Mouse (Mus musculus) intestine, postnatal 0 days (tissue): ENCODE data around the gene Ccdc160. TPM values are rescaled to one million over a fixed set of nuclear protein-coding genes. Genes with fewer than 3 reads are reported as not detected.

Experiments used
- ATAC-seq: fragments of 200-750 bp; cut with Nextera tagmentation; 2 replicates; pipeline ENCODE4 v1.8.0; 2017; ENCODE audit warnings: mild to moderate bottlenecking, moderate TSS enrichment, moderate library complexity
- H3K27ac ChIP-seq: fragments of 300-500 bp; sonication (generic); 2 replicates; pipeline ENCODE4 v1.5.1; 2014; ENCODE audit warnings: mild to moderate bottlenecking, low read depth, low read length, moderate library complexity
- H3K27me3 ChIP-seq: fragments of 300-500 bp; sonication (generic); replicated peaks from 2 replicates; pipeline ENCODE4 v1.6.1; 2014; ENCODE audit warnings: low read length, mixed read lengths; ENCODE audit not compliant: control insufficient read depth, insufficient read depth
- H3K36me3 ChIP-seq: fragments of 300-500 bp; sonication (generic); 2 replicates; pipeline ENCODE4 v1.6.1; 2014; ENCODE audit warnings: mild to moderate bottlenecking, moderate library complexity; ENCODE audit not compliant: control insufficient read depth, insufficient read depth
- H3K4me1 ChIP-seq: fragments of 300-500 bp; sonication (generic); replicated peaks from 2 replicates; pipeline ENCODE4 v1.6.1; 2014; ENCODE audit warnings: antibody characterized with exemption, low read length, mixed read lengths; ENCODE audit not compliant: control insufficient read depth, insufficient read depth
- H3K4me2 ChIP-seq: fragments of 300-500 bp; sonication (generic); replicated peaks from 2 replicates; pipeline ENCODE4 v1.6.1; 2014; ENCODE audit warnings: low read depth, mild to moderate bottlenecking, moderate library complexity
- H3K4me3 ChIP-seq: fragments of 300-500 bp; sonication (generic); 2 replicates; pipeline ENCODE4 v1.5.1; 2014; ENCODE audit warnings: low read depth, low read length
- H3K9ac ChIP-seq: fragments of 300-500 bp; sonication (generic); 2 replicates; pipeline ENCODE4 v1.6.1; 2014; ENCODE audit warnings: mild to moderate bottlenecking, low read depth, low read length
- H3K9me3 ChIP-seq: fragments of 300-500 bp; sonication (generic); 2 replicates; pipeline ENCODE4 v1.6.1; 2016; ENCODE audit warnings: mixed run types; ENCODE audit not compliant: control insufficient read depth
- CTCF ChIP-seq: sonication (generic); IDR thresholded peaks from 2 replicates; pipeline ENCODE4 v1.5.1; 2016; ENCODE audit warnings: low read depth, mild to moderate bottlenecking, control low read depth, antibody characterized with exemption, moderate library complexity
- WGBS: fragments of 180-500 bp; shearing (Covaris S2); extraction: QIAGEN DNeasy Blood & Tissue Kit; methylation state at CpG from one replicate; pipeline ENCODE4 v1.1.7; 2014; 5-methylcytosine and 5-hydroxymethylcytosine counted together
- polyA plus RNA-seq: library from polyadenylated mRNA; unstranded; fragments of >200 nt; fragmentation: Nextera tagmentation; extraction: Ambion mirVana; gene quantifications from 2 replicates; pipeline ENCODE4 v1.2.1, GENCODE M21; 2015

Ccdc160 gene
- polyA plus RNA-seq, 1 experiment from 2014 or later, result 5.2 TPM

GRCm38 (mm10) chrX:52753491-52754085 is 37.4 kb upstream of the Ccdc160 start:
- ATAC-seq, result no peak
- Histone ChIP-seq H3K27ac (no peak overlapping the region), H3K4me3 (no peak overlapping the region), H3K9me3 (no peaks in the 10 kb centered on the region), H3K4me1 (no peaks in the 10 kb centered on the region), H3K36me3 (no peaks in the 10 kb centered on the region), H3K4me2 (no peak overlapping the region), H3K9ac (no peak overlapping the region), H3K27me3 (no peaks in the 10 kb centered on the region)
- no peak for TF ChIP-seq CTCF
- WGBS, result 12% methylated on average over 6 of the region's 6 CpGs

GRCm38 (mm10) chrX:52757164-52757563 is 33.8 kb upstream of the Ccdc160 start:
- no peaks in the 10 kb centered on the region for H3K9me3 ChIP-seq
- H3K4me1 ChIP-seq, result no peaks in the 10 kb centered on the region
- no peak overlapping the region for H3K4me2 ChIP-seq
- no peak overlapping the region for H3K4me3 ChIP-seq
- no peak overlapping the region for H3K27ac ChIP-seq
- WGBS, result 83% methylated on average over 3 of the region's 3 CpGs
- no peak for TF ChIP-seq CTCF
- ATAC-seq, result no peak
- H3K9ac ChIP-seq, result no peak overlapping the region
- no peaks in the 10 kb centered on the region for H3K36me3 ChIP-seq
- H3K27me3 ChIP-seq, result no peaks in the 10 kb centered on the region

- Histone ChIP-seq H3K4me2 (no peak overlapping the region), H3K27me3 (no peaks in the 10 kb centered on the region), H3K9ac (no peak overlapping the region), H3K4me3 (no peak overlapping the region), H3K27ac (no peak overlapping the region), H3K9me3 (no peaks in the 10 kb centered on the region), H3K4me1 (no peaks in the 10 kb centered on the region), H3K36me3 (no peaks in the 10 kb centered on the region)
- no peak for ATAC-seq
- TF ChIP-seq CTCF, result no peak
- 88% methylated on average over 2 of the region's 2 CpGs for whole genome bisulfite sequencing
These were observed 31.8 kb upstream of the Ccdc160 start for GRCm38 (mm10) chrX:52759232-52759631.

GRCm38 (mm10) chrX:52760191-52760945 is 30.6 kb upstream of the Ccdc160 start:
- Histone ChIP-seq H3K36me3 (no peaks in the 10 kb centered on the region), H3K27me3 (no peaks in the 10 kb centered on the region), H3K4me1 (no peaks in the 10 kb centered on the region), H3K4me2 (no peak overlapping the region), H3K27ac (no peak overlapping the region), H3K9ac (no peak overlapping the region), H3K4me3 (no peak overlapping the region), H3K9me3 (no peaks in the 10 kb centered on the region)
- no peak for ATAC-seq
- no peak for TF ChIP-seq CTCF
- 61% methylated on average over 4 of the region's 4 CpGs for WGBS

- Histone ChIP-seq H3K36me3 (no peaks in the 10 kb centered on the region), H3K27ac (no peak overlapping the region), H3K9ac (no peak overlapping the region), H3K4me1 (no peaks in the 10 kb centered on the region), H3K4me2 (no peak overlapping the region), H3K9me3 (no peaks in the 10 kb centered on the region), H3K4me3 (no peak overlapping the region), H3K27me3 (no peaks in the 10 kb centered on the region)
- TF ChIP-seq CTCF, result no peak
- 79% methylated on average over 4 of the region's 4 CpGs for WGBS
- no peak for ATAC-seq
These were observed 28.8 kb upstream of the Ccdc160 start for GRCm38 (mm10) chrX:52762221-52762620.

GRCm38 (mm10) chrX:52775973-52776372 is 15.0 kb upstream of the Ccdc160 start:
- Histone ChIP-seq H3K9me3 (no peaks in the 10 kb centered on the region), H3K27ac (no peak overlapping the region), H3K4me2 (no peak overlapping the region), H3K9ac (no peak overlapping the region), H3K4me3 (no peak overlapping the region), H3K4me1 (no peaks in the 10 kb centered on the region), H3K36me3 (no peaks in the 10 kb centered on the region), H3K27me3 (no peaks in the 10 kb centered on the region)
- ATAC-seq, result no peak
- TF ChIP-seq CTCF, result peak; percentile 76
- 31% methylated on average over 3 of the region's 3 CpGs for WGBS
